Mouse (Mus musculus): Measurements from ENCODE around the gene Myo18b. TPM values are rescaled to one million over a fixed set of nuclear protein-coding genes. Genes with fewer than 3 reads are reported as not detected.

The Myo18b gene
- polyA plus RNA-seq, 1 experiment from 2014 or later: 22.2 TPM

DNA sequence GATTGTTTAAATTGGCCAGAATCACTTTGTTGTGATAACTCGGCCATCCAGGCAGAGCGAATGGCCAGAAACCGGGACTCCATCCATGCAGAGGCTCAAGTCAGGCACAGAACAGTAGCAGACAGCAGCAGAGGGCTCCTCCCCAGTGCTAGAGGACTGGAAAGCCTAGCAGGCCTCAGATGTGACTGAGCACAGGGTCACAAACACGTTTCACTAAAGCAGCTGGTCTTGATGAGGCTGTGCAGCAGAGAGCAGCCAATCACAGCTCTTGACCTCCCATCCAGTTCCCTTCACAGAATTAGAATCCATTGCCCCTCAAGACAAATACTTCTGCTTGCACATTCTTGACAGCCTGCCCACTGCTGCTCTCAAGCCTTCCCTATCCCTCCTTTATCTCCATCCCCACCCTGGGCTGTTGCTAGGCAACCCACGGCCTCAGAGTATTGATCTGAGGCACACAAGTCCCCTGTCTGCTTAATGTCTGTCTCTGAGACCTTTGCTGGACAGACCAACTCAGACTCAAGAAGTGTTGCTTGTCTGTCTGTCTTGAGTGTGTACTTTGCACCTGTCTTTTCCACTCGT lies 52.4 kb downstream of the Myo18b start:
- Histone ChIP-seq H3K4me2 (no peak overlapping the region), H3K27ac (ENCODE audit: low read depth, low read length) (no peak overlapping the region), H3K9ac (ENCODE audit: low read depth, low read length) (no peak overlapping the region), H3K4me1 (ENCODE audit: control insufficient read depth, insufficient read depth, low read length) (peaks cover 6% of the 10 kb centered on the region), H3K36me3 (ENCODE audit: control insufficient read depth, insufficient read depth, low read length) (no peaks in the 10 kb centered on the region), H3K9me3 (replicated peaks; ENCODE audit: control insufficient read depth, low read length) (no peaks in the 10 kb centered on the region), H3K4me3 (ENCODE audit: low read depth, low read length) (no peak overlapping the region), H3K27me3 (ENCODE audit: control insufficient read depth, insufficient read depth, low read length) (0 out of 2 replicates have a peak, but pooled peaks cover 2% of the 10 kb centered on the region)
- ATAC-seq (replicated peaks; ENCODE audit: insufficient number of reproducible peaks, low FRiP score, low TSS enrichment): no peak
- WGBS (ENCODE audit: insufficient replicate concordance): 48% methylated on average over 6 of the region's 6 CpGs

DNA sequence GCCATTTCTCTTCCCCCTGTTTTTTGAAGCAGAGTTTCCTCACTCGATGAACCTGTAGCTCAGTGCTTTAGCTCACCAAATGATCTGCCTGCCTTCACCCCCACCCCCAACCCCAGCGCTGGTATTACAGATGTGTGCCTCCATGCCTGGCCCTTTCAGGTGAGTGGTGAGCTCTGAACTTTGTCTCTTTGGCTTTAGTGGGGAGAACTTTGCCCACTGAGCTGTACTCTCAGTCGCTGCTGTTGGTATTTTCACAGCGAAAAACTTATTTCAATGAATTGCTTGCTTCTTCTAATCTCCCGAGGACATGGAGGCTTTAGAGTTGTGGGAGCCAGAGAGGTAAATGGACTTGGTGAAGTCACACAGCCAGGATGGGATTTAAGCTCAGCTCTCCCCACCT lies 53.5 kb downstream of the Myo18b start:
- H3K4me3 ChIP-seq (ENCODE audit: low read depth, low read length): no peak overlapping the region
- 84% methylated on average over 5 of the region's 5 CpGs for WGBS (ENCODE audit: insufficient replicate concordance)
- no peaks in the 10 kb centered on the region for H3K36me3 ChIP-seq (ENCODE audit: control insufficient read depth, insufficient read depth, low read length)
- H3K4me1 ChIP-seq (ENCODE audit: control insufficient read depth, insufficient read depth, low read length): no peaks in the 10 kb centered on the region
- no peaks in the 10 kb centered on the region for H3K27me3 ChIP-seq (ENCODE audit: control insufficient read depth, insufficient read depth, low read length)
- no peaks in the 10 kb centered on the region for H3K9me3 ChIP-seq (replicated peaks; ENCODE audit: control insufficient read depth, low read length)
- no peak overlapping the region for H3K4me2 ChIP-seq
- no peak for ATAC-seq (replicated peaks; ENCODE audit: insufficient number of reproducible peaks, low FRiP score, low TSS enrichment)
- no peak overlapping the region for H3K27ac ChIP-seq (ENCODE audit: low read depth, low read length)
- H3K9ac ChIP-seq (ENCODE audit: low read depth, low read length): no peak overlapping the region

DNA sequence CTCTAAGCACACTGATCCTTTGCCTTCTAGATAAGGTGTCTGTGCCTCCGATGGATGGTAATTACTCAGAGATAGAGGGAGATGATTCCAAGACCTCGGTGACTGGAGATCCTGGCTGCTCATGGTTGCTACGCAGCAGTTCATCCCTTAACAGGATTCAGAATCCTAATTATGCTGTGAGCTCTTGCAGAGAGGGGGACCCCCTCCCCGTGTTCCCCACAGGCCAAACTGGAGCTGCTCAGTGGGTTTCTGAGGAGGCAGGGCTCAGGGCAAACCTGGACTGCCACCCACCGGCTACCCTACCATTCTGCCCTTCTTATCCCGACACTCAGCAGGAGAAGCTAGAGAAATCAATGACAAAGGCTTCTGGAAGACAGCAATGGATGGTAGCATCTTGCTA lies 54.3 kb downstream of the Myo18b start:
- no peak overlapping the region for H3K4me3 ChIP-seq (ENCODE audit: low read depth, low read length)
- no peaks in the 10 kb centered on the region for H3K9me3 ChIP-seq (replicated peaks; ENCODE audit: control insufficient read depth, low read length)
- no peaks in the 10 kb centered on the region for H3K27me3 ChIP-seq (ENCODE audit: control insufficient read depth, insufficient read depth, low read length)
- no peak overlapping the region for H3K9ac ChIP-seq (ENCODE audit: low read depth, low read length)
- WGBS (ENCODE audit: insufficient replicate concordance): 43% methylated on average over 6 of the region's 6 CpGs
- ATAC-seq (replicated peaks; ENCODE audit: insufficient number of reproducible peaks, low FRiP score, low TSS enrichment): no peak
- no peaks in the 10 kb centered on the region for H3K4me1 ChIP-seq (ENCODE audit: control insufficient read depth, insufficient read depth, low read length)
- no peaks in the 10 kb centered on the region for H3K36me3 ChIP-seq (ENCODE audit: control insufficient read depth, insufficient read depth, low read length)
- no peak overlapping the region for H3K4me2 ChIP-seq
- no peak overlapping the region for H3K27ac ChIP-seq (ENCODE audit: low read depth, low read length)

DNA sequence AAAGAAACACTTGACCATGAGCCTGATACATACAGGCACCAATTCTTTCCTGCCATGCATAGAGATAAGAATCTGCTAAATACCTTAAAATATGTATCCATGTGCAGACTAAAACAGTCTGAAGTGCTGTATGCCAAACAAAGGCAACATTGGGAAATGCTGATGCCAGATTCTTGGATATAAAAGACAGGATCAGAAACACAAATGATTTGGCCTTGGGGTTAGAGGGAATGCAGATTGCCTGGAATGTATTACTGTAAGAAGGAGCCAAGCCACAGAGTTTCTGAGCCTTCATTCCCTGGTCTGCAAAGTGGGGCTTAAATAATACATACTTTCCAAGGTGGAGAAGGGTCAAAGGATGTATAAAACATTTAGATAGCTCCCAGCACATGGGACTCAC lies 61.3 kb downstream of the Myo18b start:
- no peak for ATAC-seq (replicated peaks; ENCODE audit: insufficient number of reproducible peaks, low FRiP score, low TSS enrichment)

DNA sequence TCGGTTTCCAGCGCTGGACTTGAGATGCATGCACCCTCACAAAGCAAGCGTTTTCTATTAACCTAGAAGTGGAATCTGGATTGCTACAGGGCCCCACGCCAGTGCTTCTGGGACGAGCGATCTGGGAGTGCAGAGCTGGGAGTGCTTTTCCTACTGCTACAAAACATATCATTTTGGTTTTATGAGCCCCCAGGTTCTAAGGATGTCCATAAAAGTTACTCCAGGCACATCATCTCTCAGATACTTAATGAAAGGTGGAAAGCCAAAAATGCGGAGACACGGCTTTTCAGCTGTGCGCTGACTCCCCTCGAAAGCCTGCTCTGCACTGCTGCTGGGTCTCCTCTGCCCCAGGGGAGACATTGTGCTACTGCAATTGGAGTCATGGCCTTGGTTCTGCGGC lies 62.3 kb downstream of the Myo18b start:
- no peak overlapping the region for H3K27ac ChIP-seq (ENCODE audit: low read depth, low read length)
- no peaks in the 10 kb centered on the region for H3K4me1 ChIP-seq (ENCODE audit: control insufficient read depth, insufficient read depth, low read length)
- no peak overlapping the region for H3K4me2 ChIP-seq
- H3K27me3 ChIP-seq (ENCODE audit: control insufficient read depth, insufficient read depth, low read length): no peaks in the 10 kb centered on the region
- WGBS (ENCODE audit: insufficient replicate concordance): 78% methylated on average over 11 of the region's 11 CpGs
- H3K9ac ChIP-seq (ENCODE audit: low read depth, low read length): no peak overlapping the region
- ATAC-seq (replicated peaks; ENCODE audit: insufficient number of reproducible peaks, low FRiP score, low TSS enrichment): no peak
- H3K36me3 ChIP-seq (ENCODE audit: control insufficient read depth, insufficient read depth, low read length): 0 out of 2 replicates have a peak, but pooled peaks cover 10% of the 10 kb centered on the region
- no peak overlapping the region for H3K4me3 ChIP-seq (ENCODE audit: low read depth, low read length)
- H3K9me3 ChIP-seq (replicated peaks; ENCODE audit: control insufficient read depth, low read length): no peaks in the 10 kb centered on the region

More for the DNA sequence above, 61.3 kb downstream of the Myo18b start:
- Histone ChIP-seq H3K4me1 (ENCODE audit: control insufficient read depth, insufficient read depth, low read length) (no peaks in the 10 kb centered on the region), H3K27me3 (ENCODE audit: control insufficient read depth, insufficient read depth, low read length) (no peaks in the 10 kb centered on the region), H3K4me3 (ENCODE audit: low read depth, low read length) (no peak overlapping the region), H3K9me3 (replicated peaks; ENCODE audit: control insufficient read depth, low read length) (no peaks in the 10 kb centered on the region), H3K9ac (ENCODE audit: low read depth, low read length) (no peak overlapping the region), H3K4me2 (no peak overlapping the region), H3K36me3 (ENCODE audit: control insufficient read depth, insufficient read depth, low read length) (0 out of 2 replicates have a peak, but pooled peaks cover 10% of the 10 kb centered on the region), H3K27ac (ENCODE audit: low read depth, low read length) (no peak overlapping the region)

DNA sequence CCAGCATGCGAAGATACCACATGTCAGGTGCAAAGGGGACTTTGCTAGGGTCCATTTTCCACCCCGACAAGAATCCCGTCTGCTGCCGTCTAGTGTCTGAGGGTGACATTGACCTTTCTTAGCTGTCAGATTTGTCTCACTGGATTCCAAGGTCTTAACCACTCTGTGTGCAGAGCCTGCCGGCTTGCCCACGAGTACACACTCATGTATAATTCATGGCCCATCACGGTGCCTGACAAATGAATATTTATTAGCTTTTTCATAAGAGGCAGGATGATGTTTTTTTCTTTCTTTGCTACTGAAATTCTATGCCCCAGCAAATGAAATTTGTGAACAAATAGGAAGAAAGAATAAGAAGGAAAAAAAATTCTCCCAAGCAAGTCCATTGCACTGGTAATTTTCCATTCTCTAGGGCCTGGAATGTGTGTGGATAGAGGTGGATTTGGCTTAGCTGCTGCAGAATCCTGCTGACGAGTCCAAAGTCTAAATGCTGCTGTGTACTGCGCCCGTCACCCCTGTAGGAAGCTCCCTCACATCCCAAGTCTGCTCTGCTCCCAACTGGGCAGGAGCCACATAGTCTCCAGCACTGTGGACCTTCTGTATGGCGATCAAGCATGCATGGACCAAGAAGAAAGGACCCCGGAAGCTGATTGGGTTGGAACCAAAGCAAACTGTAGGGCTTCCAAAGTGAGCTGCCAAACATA lies 70.9 kb downstream of the Myo18b start:
- WGBS (ENCODE audit: insufficient replicate concordance): 70% methylated on average over 12 of the region's 12 CpGs
- no peaks in the 10 kb centered on the region for H3K27me3 ChIP-seq (ENCODE audit: control insufficient read depth, insufficient read depth, low read length)
- H3K4me2 ChIP-seq: no peak overlapping the region
- ATAC-seq (replicated peaks; ENCODE audit: insufficient number of reproducible peaks, low FRiP score, low TSS enrichment): no peak
- H3K9ac ChIP-seq (ENCODE audit: low read depth, low read length): no peak overlapping the region
- no peaks in the 10 kb centered on the region for H3K9me3 ChIP-seq (replicated peaks; ENCODE audit: control insufficient read depth, low read length)
- no peaks in the 10 kb centered on the region for H3K4me1 ChIP-seq (ENCODE audit: control insufficient read depth, insufficient read depth, low read length)
- H3K36me3 ChIP-seq (ENCODE audit: control insufficient read depth, insufficient read depth, low read length): peaks cover 8% of the 10 kb centered on the region
- H3K4me3 ChIP-seq (ENCODE audit: low read depth, low read length): no peak overlapping the region
- H3K27ac ChIP-seq (ENCODE audit: low read depth, low read length): no peak overlapping the region

DNA sequence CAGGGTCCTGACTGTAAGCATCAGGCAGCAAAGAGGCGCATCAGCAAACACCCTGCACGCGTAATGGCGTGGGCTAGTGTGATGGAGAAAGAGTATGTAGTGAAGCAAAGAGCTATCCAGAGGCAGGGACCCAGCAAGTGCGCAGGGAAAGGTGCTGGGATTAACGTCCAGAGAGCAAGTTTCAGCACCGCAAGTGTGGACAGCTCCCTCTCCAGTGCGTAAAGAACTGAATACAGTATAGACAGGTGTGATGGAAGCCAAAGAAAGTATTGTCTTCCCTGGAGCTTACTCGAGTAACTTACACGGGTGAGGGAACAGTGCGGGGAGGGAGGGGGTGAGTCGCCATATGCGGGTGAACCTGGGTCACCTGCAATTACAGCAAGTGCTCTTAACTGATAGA lies 71.8 kb downstream of the Myo18b start:
- Histone ChIP-seq H3K36me3 (ENCODE audit: control insufficient read depth, insufficient read depth, low read length) (peaks cover 8% of the 10 kb centered on the region), H3K9me3 (replicated peaks; ENCODE audit: control insufficient read depth, low read length) (no peaks in the 10 kb centered on the region)
- 41% methylated on average over 13 of the region's 13 CpGs for WGBS (ENCODE audit: insufficient replicate concordance)

DNA sequence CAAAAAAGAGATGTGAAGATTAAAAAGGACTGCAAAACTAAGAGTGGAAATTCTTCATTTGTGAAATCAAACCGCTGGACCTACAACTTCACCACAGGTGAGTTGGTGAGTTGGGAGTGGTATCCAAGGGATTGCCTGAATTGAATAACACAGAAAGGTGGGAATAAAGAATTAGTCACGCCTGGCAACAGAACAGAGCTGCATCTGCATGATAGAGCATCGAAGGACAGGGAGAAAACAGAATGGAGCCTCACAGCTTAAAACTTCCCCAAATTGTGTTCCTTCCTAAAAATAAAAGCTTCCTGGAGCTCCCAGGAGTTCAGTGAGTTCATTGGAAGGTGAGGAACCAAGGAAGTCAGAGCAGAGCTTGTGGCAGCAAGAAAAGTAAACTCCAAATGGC lies 73.7 kb downstream of the Myo18b start:
- Histone ChIP-seq H3K4me3 (ENCODE audit: low read depth, low read length) (no peak overlapping the region), H3K9ac (ENCODE audit: low read depth, low read length) (no peak overlapping the region), H3K4me2 (no peak overlapping the region), H3K4me1 (ENCODE audit: control insufficient read depth, insufficient read depth, low read length) (no peaks in the 10 kb centered on the region), H3K9me3 (replicated peaks; ENCODE audit: control insufficient read depth, low read length) (no peaks in the 10 kb centered on the region), H3K27ac (ENCODE audit: low read depth, low read length) (no peak overlapping the region), H3K36me3 (ENCODE audit: control insufficient read depth, insufficient read depth, low read length) (peaks cover 8% of the 10 kb centered on the region; the same call in 1 of the 2 replicates), H3K27me3 (ENCODE audit: control insufficient read depth, insufficient read depth, low read length) (no peaks in the 10 kb centered on the region)
- 63% methylated on average over 3 of the region's 3 CpGs for WGBS (ENCODE audit: insufficient replicate concordance)
- no peak for ATAC-seq (replicated peaks; ENCODE audit: insufficient number of reproducible peaks, low FRiP score, low TSS enrichment)

More for the DNA sequence above, 71.8 kb downstream of the Myo18b start:
- no peak overlapping the region for H3K4me3 ChIP-seq (ENCODE audit: low read depth, low read length)
- ATAC-seq (replicated peaks; ENCODE audit: insufficient number of reproducible peaks, low FRiP score, low TSS enrichment): no peak
- no peaks in the 10 kb centered on the region for H3K27me3 ChIP-seq (ENCODE audit: control insufficient read depth, insufficient read depth, low read length)
- H3K27ac ChIP-seq (ENCODE audit: low read depth, low read length): no peak overlapping the region
- H3K9ac ChIP-seq (ENCODE audit: low read depth, low read length): no peak overlapping the region
- H3K4me2 ChIP-seq: no peak overlapping the region
- no peaks in the 10 kb centered on the region for H3K4me1 ChIP-seq (ENCODE audit: control insufficient read depth, insufficient read depth, low read length)

DNA sequence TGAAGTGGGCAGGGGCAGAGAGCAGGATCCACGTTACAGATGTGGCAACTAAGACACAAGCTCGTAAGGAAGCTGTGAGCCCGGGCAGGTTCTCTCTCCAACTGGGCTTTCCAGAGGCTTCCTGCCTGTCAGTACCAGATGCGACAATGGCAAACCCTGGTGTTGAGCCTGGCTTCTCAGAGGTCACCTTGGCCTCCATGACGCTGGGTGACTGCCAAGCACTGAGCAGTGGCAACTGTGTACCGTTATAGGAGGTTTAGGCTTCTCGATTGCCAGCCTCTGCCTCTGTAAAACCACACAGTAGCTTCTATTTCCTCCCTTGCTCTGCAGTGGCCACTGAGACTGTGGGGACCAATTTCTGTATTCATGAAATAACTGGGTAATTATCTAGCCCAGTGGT lies 81.1 kb downstream of the Myo18b start:
- Histone ChIP-seq H3K4me1 (ENCODE audit: control insufficient read depth, insufficient read depth, low read length) (no peaks in the 10 kb centered on the region), H3K4me3 (ENCODE audit: low read depth, low read length) (no peak overlapping the region), H3K36me3 (ENCODE audit: control insufficient read depth, insufficient read depth, low read length) (peaks cover 8% of the 10 kb centered on the region), H3K9me3 (replicated peaks; ENCODE audit: control insufficient read depth, low read length) (no peaks in the 10 kb centered on the region), H3K27me3 (ENCODE audit: control insufficient read depth, insufficient read depth, low read length) (no peaks in the 10 kb centered on the region; the same call in 1 of the 2 replicates), H3K9ac (ENCODE audit: low read depth, low read length) (no peak overlapping the region), H3K4me2 (no peak overlapping the region), H3K27ac (ENCODE audit: low read depth, low read length) (no peak overlapping the region)
- ATAC-seq (replicated peaks; ENCODE audit: insufficient number of reproducible peaks, low FRiP score, low TSS enrichment): no peak
- WGBS (ENCODE audit: insufficient replicate concordance): 71% methylated on average over 7 of the region's 7 CpGs
